In genomic region chr14:120341912-120342311, GRCm38 (mm10) we compare ENCODE assay signal across 12 mouse cellular contexts.
DNase-seq lines count a peak whose midpoint lies in the region; ATAC-seq lines count a peak whose summit lies in the region.
"Had no signal": no experiment of that assay in that cellular context is flagged by ENCODE, and none has a peak within 500 bp of the region (broad histone marks: within the 10 kb centered on the region; RNA-seq: fewer than 3 reads in every experiment).

No protein-coding gene starts in this region.

- H3K4me1 ChIP-seq in heart, embryonic 10.5 days = peaks cover 25% of the 10 kb centered on the region
- H3K4me1 ChIP-seq in midbrain, embryonic 13.5 days (replicated peaks) = peaks cover 14% of the 10 kb centered on the region

- no peak overlapping the region for H3K9ac ChIP-seq in midbrain, embryonic 13.5 days (replicated peaks)
- H3K9ac ChIP-seq: hindbrain, embryonic 15.5 days; liver, embryonic 13.5 days had no signal

- H3K4me3 ChIP-seq in heart, embryonic 10.5 days = no peak overlapping the region
- H3K4me3 ChIP-seq in midbrain, embryonic 13.5 days (replicated peaks) = no peak overlapping the region
- H3K4me3 ChIP-seq: hindbrain, embryonic 15.5 days; liver, embryonic 13.5 days had no signal

- WGBS in heart, embryonic 10.5 days = 83% methylated on average over 6 of the region's 6 CpGs
- WGBS in midbrain, embryonic 13.5 days = 87% methylated on average over 6 of the region's 6 CpGs

- ATAC-seq in midbrain, embryonic 13.5 days = no peak

- peaks cover 3% of the 10 kb centered on the region; the same call in 1 of the 2 replicates for H3K9me3 ChIP-seq in heart, embryonic 10.5 days
- H3K9me3 ChIP-seq in midbrain, embryonic 13.5 days = peaks cover 6% of the 10 kb centered on the region; the same call in 1 of the 2 replicates
- H3K9me3 ChIP-seq: hindbrain, embryonic 15.5 days; liver, embryonic 13.5 days had no signal

- H3K27ac ChIP-seq in heart, embryonic 10.5 days = no peak overlapping the region
- no peak overlapping the region for H3K27ac ChIP-seq in midbrain, embryonic 13.5 days
- H3K27ac ChIP-seq: hindbrain, embryonic 15.5 days; liver, embryonic 13.5 days had no signal

- DNase-seq in heart, adult 8-10 months (ENCODE audit: low spot score) = peak; percentile 69
- no peak for DNase-seq in heart, embryonic 10.5 days (ENCODE audit: low spot score)
- peak; percentile 47 for DNase-seq in 416B (ENCODE audit: low read depth)
- peak; percentile 79 for DNase-seq in adipocyte (ENCODE audit: low spot score)
- peak; percentile 79 for DNase-seq in lung, postnatal 36 days
- no peak for DNase-seq in frontal cortex, adult 2 months (ENCODE audit: extremely low spot score in 1 of 2, low spot score in 1 of 2)
- DNase-seq in cerebellum, adult 8-10 months = no peak
- DNase-seq: cerebellum, adult 18-20 months; liver, embryonic 13.5 days had no signal

- H3K4me2 ChIP-seq in midbrain, embryonic 13.5 days (replicated peaks) = no peak overlapping the region
- H3K4me2 ChIP-seq: hindbrain, embryonic 15.5 days; liver, embryonic 13.5 days had no signal

- H3K27me3 ChIP-seq in heart, embryonic 10.5 days (ENCODE audit: insufficient read depth, poor library complexity, severe bottlenecking) = no peaks in the 10 kb centered on the region
- no peaks in the 10 kb centered on the region for H3K27me3 ChIP-seq in midbrain, embryonic 13.5 days
- H3K27me3 ChIP-seq: CH12.LX; hindbrain, embryonic 15.5 days; liver, embryonic 13.5 days had no signal

- peaks cover 28% of the 10 kb centered on the region for H3K36me3 ChIP-seq in heart, embryonic 10.5 days
- peaks cover 4% of the 10 kb centered on the region; the same call in 1 of the 2 replicates for H3K36me3 ChIP-seq in midbrain, embryonic 13.5 days
- H3K36me3 ChIP-seq: hindbrain, embryonic 15.5 days had no signal

Comparison
In these comparisons a context has a peak if more than half of its experiments do, and no peak if none do; other contexts are left out.
1. DNase-seq: peak in heart, adult 8-10 months (single experiment), 416B (single experiment), adipocyte (single experiment) and lung, postnatal 36 days (single experiment); none in heart, embryonic 10.5 days (single experiment), frontal cortex, adult 2 months (0 of 2) and cerebellum, adult 8-10 months (single experiment).